Mouse (Mus musculus) bone marrow, adult 2 months (tissue): ENCODE results near the gene Treml2.

ENCODE experiments used
- CTCF ChIP-seq: fragments of 200-500 bp; IDR thresholded peaks from 2 replicates; pipeline ENCODE4 v1.5.1; 2011; ENCODE audit warnings: low read length, control low read depth; ENCODE audit not compliant: control insufficient read depth, insufficient read depth
- POLR2A ChIP-seq: fragments of 200-500 bp; IDR thresholded peaks from 2 replicates; pipeline ENCODE4 v1.6.1; 2011; ENCODE audit warnings: low read depth, mild to moderate bottlenecking, control low read depth, low read length, borderline replicate concordance; ENCODE audit not compliant: control insufficient read depth

DNA sequence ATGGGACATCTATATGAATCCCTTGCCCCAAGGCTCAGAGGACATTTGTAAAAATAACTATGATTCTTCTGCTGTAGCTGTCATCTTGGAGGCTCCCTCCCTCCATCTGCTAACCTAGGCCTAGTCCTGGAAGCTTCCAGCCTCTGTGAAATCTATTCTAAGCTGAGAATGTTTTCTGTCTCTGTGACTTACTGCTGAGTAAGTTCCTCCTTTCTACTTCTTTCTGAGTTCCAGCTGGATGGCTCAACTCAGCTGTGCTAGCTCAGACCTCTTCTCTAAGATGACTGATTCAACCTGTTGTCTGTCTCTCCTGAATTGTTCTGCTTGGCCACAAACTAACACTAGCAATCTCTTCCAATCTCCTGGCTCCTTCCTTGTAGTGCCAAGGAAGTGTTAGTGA, 20.9 kb upstream of the Treml2 start:
- no peak for TF ChIP-seq POLR2A
- TF ChIP-seq CTCF: no peak
